Mouse (Mus musculus): Measurements from ENCODE around the gene Bcl11a. TPM values are rescaled to one million over a fixed set of nuclear protein-coding genes. Genes with fewer than 3 reads are reported as not detected.
A peak's percentile ranks its signal among the peaks of the same experiment; 100 is the strongest.

Bcl11a gene
- 2.0 and 7.6 TPM in 2 replicates for polyA plus RNA-seq (2011; ENCODE audit: insufficient read length, low read depth, missing spikeins)

DNA sequence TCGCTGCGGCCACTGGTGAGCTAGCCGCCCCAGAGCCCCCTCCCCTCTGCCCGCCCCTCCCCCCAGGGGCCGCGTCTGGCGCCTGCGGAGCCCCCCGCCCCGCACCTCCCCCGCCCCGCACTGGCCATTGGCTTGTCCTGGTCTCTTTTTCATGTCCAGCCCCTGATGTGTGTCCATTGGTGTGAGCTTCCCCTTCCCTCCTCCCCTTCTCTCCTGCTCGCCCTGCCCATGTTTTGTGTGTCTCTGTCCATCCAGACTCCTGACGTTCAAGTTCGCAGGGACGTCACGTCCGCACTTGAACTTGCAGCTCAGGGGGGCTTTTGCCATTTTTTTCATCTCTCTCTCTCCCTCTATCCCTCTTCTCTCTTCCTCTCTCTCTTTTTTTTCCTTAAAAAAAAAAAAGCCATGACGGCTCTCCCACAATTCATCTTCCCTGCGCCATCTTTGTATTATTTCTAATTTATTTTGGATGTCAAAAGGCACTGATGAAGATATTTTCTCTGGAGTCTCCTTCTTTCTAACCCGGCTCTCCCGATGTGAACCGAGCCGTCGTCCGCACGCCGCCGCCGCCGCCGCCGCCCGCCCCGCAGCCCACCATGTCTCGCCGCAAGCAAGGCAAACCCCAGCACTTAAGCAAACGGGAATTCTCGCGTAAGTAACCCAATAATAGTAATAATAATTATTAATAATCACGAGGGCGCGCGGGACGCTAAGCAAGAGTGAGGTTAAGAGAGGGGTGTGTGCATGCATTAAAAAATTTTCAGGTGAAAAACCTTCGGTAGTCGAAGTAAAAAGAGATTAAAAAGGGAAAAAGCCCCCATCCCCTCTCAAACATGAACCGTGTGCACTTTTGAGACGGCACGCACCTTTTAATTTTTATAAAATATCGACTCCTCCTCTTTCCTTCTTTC lies at the start of gene Bcl11a:
Gene Bcl11a, plus strand, starts transcription at position 262 of the 911 bp plus-strand sequence.
- H3K4me1 ChIP-seq (ENCODE audit: control insufficient read depth, insufficient read depth, low read length) = no peaks in the 10 kb centered on the region
- no peak for TF ChIP-seq CTCF (IDR thresholded peaks at IDR 0.05; ENCODE audit: borderline replicate concordance, insufficient read depth, low read length)
- TF ChIP-seq POLR2A (IDR thresholded peaks at IDR 0.05; ENCODE audit: low read depth, low read length) = peak; percentile 59
- no peak within 1 kb of the TSS; the same call in 1 of the 2 replicates for H3K27ac ChIP-seq (ENCODE audit: insufficient read depth, low read length)

DNA sequence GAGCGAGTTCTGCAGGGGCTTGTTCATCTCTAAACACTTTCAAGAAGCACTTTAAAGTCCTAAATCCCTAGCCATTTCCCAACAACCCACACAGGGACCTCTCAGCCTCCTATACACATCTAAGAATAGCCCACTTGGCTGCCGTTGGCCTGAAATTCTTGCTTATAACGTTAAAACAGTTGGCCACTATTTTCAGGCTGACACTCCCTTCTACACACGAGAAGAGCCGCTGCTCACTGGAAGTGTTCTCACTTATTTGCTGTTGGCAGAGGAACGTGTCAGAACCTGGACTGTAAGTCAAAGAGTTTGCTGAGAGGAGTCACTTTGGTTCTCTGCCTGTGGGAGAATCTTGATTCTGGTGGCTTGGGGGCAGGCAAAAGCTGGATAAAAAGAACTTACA lies 33.8 kb upstream of the Bcl11a start:
- H3K4me3 ChIP-seq (ENCODE audit: insufficient read depth, low read length) = no peak overlapping the region
- TF ChIP-seq POLR2A (IDR thresholded peaks at IDR 0.05; ENCODE audit: low read depth, low read length) = no peak
- no peak for TF ChIP-seq CTCF (IDR thresholded peaks at IDR 0.05; ENCODE audit: borderline replicate concordance, insufficient read depth, low read length)
- H3K4me1 ChIP-seq (ENCODE audit: control insufficient read depth, insufficient read depth, low read length) = no peaks in the 10 kb centered on the region
- no peak overlapping the region for H3K27ac ChIP-seq (ENCODE audit: insufficient read depth, low read length)

More for the DNA sequence above, at the start of gene Bcl11a:
- H3K4me3 ChIP-seq (ENCODE audit: insufficient read depth, low read length) = peak within 1 kb of the TSS; percentile 93

DNA sequence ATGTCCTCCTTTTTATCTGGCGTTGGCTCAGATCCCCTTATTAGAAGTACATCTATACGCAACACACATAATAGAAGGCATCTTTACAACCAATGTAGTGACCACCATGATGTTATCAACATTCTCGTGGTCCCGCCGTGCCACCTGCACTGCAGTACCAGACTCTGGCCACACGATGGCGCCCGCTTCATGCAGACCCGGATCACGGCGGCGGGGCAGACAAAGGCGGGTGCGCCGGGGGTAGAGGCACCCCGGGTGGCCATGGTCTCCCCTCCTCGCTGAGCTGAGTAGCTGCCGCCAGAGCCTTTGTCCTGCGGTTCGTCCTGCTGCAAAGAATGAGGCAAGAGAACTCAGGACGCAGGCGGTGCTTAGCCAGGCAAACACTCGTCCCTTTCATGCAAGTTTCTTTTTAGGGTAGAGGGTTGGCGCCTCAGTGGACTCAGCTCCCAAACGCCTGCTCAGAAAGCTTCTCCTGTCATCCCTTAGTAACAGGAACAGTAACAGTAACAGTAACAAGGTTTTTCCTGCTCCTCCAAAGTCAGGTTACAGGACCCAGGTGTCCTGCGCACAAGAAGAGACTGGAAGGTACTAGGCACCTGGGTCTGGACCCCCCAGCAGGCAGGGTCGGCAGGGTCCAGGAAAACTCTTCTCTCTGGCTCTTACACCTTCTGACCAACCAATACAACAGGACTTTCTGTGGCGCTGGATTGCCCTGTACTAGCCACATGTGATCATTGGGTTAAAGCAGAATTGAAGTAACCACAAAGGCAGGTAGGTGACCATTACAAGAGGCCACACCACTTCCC lies 28.4 kb upstream of the Bcl11a start:
- peak; percentile 99 for TF ChIP-seq CTCF (IDR thresholded peaks at IDR 0.05; ENCODE audit: borderline replicate concordance, insufficient read depth, low read length)
- no peak for TF ChIP-seq POLR2A (IDR thresholded peaks at IDR 0.05; ENCODE audit: low read depth, low read length)
- peak overlapping the region; percentile 46 for H3K4me3 ChIP-seq (ENCODE audit: insufficient read depth, low read length)
- no peak overlapping the region for H3K27ac ChIP-seq (ENCODE audit: insufficient read depth, low read length)
- H3K4me1 ChIP-seq (ENCODE audit: control insufficient read depth, insufficient read depth, low read length) = no peaks in the 10 kb centered on the region

DNA sequence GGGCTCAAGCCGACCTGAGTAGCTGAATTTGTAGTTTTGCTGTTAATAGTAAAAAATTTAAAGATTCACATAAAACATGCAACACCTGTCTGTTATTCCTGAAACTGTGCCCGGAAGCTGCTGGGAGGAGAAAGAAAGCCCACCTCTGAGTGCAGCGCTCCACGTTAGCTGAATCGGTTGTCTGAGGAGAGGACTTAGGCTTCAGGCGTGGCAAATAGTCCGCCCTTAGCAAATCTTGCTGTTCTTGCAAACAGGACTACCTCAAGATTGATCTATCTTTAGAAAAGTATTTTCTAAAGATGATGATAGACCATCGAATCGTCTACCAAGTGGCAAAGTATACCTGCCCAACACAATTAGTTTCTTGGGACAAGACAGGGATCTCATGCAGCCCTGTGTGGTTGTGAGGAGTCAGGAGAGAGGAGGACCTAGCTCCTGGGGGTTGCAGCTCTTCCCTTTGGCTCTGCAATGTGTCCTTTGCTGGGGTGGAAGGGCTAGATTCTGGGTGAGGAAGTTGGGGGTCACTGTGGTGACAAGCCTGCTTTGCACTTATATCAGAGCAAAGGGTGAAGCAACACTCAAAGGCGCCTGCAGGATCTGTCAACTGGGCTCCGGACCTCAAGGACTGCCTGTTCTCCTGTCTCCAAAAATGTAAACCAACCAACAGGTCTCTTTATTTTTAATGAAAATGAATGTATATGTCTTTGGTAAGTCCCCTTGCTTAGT lies 27.7 kb upstream of the Bcl11a start:
- H3K4me3 ChIP-seq (ENCODE audit: insufficient read depth, low read length) = no peak overlapping the region
- TF ChIP-seq CTCF (IDR thresholded peaks at IDR 0.05; ENCODE audit: borderline replicate concordance, insufficient read depth, low read length) = no peak
- TF ChIP-seq POLR2A (IDR thresholded peaks at IDR 0.05; ENCODE audit: low read depth, low read length) = no peak
- no peak overlapping the region for H3K27ac ChIP-seq (ENCODE audit: insufficient read depth, low read length)
- H3K4me1 ChIP-seq (ENCODE audit: control insufficient read depth, insufficient read depth, low read length) = no peaks in the 10 kb centered on the region

DNA sequence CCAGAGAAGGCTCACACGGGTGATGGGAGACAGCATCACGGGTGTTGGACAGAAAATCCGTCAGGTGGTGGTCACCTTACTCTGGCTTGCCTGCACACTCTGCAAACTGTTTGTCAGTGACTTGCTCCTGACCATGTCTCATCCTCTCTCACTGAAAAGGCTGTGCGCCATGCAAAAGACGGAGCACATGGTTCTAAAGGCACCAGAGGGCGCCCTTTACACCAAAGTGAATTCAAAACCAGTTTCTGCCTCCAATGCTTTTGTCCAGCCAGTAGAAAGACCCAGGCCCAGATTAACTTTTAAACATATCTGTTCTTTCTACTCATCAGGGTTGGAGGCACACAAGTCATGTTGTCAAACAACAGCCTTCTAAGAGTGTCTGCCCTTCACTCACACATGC lies 25.0 kb upstream of the Bcl11a start:
- H3K4me1 ChIP-seq (ENCODE audit: control insufficient read depth, insufficient read depth, low read length) = no peaks in the 10 kb centered on the region
- H3K4me3 ChIP-seq (ENCODE audit: insufficient read depth, low read length) = no peak overlapping the region
- H3K27ac ChIP-seq (ENCODE audit: insufficient read depth, low read length) = no peak overlapping the region
- TF ChIP-seq POLR2A (IDR thresholded peaks at IDR 0.05; ENCODE audit: low read depth, low read length) (no peak), CTCF (IDR thresholded peaks at IDR 0.05; ENCODE audit: borderline replicate concordance, insufficient read depth, low read length) (no peak)

DNA sequence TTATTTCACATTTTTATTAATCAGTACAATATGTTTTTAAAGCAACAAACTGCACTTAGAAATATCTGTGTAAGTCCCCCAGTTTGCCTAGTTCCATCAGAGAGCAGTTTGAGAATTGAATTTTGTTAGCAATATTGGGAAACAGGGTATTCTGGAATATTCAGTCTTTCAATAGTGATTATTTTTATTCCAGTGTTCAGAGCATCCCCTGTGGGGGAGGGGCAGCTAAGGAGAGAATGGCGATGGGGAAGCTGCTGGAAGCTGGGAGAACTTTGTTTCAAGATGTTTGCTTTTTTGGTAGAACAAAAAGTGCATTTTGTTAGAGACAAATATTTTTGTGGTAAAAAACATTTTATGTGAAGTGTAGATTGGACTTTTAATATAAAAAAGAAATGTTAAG lies 18.7 kb upstream of the Bcl11a start:
- no peak overlapping the region for H3K27ac ChIP-seq (ENCODE audit: insufficient read depth, low read length)
- TF ChIP-seq POLR2A (IDR thresholded peaks at IDR 0.05; ENCODE audit: low read depth, low read length) (no peak), CTCF (IDR thresholded peaks at IDR 0.05; ENCODE audit: borderline replicate concordance, insufficient read depth, low read length) (no peak)
- no peak overlapping the region for H3K4me3 ChIP-seq (ENCODE audit: insufficient read depth, low read length)
- no peaks in the 10 kb centered on the region for H3K4me1 ChIP-seq (ENCODE audit: control insufficient read depth, insufficient read depth, low read length)

DNA sequence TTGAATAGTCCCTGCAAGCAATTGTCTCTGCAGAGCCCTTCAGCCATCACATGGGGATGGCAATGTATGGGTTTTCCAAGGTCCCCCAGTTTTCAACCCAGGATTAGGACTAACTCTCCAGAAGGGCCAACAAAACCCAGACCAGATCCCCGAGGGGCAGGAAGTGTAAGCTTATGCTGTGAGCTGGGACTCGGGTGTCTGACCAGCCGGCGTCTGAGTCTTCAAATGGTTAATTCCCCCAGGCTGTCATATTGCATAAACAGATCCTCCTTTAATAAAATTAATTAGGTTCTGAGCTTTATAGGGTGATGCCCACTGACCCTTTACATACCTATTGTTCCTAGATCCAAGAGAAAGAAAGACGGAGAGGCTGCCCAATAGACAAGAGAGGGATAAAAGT lies 17.4 kb upstream of the Bcl11a start:
- TF ChIP-seq CTCF (IDR thresholded peaks at IDR 0.05; ENCODE audit: borderline replicate concordance, insufficient read depth, low read length) = no peak
- no peak for TF ChIP-seq POLR2A (IDR thresholded peaks at IDR 0.05; ENCODE audit: low read depth, low read length)
- H3K27ac ChIP-seq (ENCODE audit: insufficient read depth, low read length) = no peak overlapping the region
- H3K4me1 ChIP-seq (ENCODE audit: control insufficient read depth, insufficient read depth, low read length) = no peaks in the 10 kb centered on the region
- no peak overlapping the region for H3K4me3 ChIP-seq (ENCODE audit: insufficient read depth, low read length)

DNA sequence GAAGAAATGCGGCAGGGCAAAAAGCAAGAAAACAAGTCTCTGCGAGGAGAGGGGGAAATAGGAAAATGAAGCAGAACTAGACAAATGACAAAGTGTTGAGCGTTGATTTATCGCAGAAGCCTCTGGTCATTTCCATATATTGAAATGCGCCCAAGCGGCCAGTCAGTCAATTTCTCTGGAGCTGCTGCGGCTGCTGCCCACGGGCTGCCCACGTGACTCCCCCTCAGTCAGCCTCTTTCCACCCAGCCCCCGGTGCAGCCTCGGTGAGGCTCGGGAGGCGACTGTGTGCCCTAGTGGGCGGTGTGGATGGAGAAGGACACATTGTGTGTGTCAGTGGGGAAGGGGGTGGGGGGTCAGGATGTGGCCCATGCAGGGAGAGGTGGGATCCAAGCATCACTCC lies 16.0 kb upstream of the Bcl11a start:
- H3K27ac ChIP-seq (ENCODE audit: insufficient read depth, low read length) = no peak overlapping the region
- no peaks in the 10 kb centered on the region for H3K4me1 ChIP-seq (ENCODE audit: control insufficient read depth, insufficient read depth, low read length)
- peak overlapping the region; percentile 19; the same call in 1 of the 2 replicates for H3K4me3 ChIP-seq (ENCODE audit: insufficient read depth, low read length)
- TF ChIP-seq CTCF (IDR thresholded peaks at IDR 0.05; ENCODE audit: borderline replicate concordance, insufficient read depth, low read length) = no peak
- no peak for TF ChIP-seq POLR2A (IDR thresholded peaks at IDR 0.05; ENCODE audit: low read depth, low read length)

DNA sequence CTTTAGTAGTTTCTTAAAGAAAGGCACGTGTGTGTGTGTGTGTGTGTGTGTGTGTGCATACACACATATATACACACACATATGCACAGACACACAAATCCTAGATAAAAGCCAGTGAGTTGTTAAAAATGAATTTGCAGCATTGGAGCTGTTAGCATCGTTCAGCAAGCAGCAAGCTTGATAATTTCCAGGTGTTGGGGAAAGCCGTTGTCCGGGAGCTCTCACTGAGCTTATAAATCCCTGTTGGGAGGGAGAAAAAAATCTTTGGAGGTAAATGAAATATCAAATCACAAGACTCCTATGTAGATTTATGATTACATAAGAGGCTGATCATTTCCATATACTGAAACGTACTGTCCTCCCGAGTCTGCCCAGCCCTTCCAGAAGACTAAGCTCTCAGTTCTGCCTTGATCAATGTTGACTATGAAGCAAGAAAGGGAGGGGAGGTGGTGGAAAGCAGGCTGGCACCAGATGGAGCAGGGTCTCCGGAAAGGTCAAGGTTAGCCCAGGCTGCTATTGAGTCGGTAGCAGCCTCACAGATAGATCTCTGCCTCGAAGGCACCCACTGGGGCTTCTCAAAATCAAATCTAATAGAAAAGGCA lies 15.3 kb upstream of the Bcl11a start:
- H3K4me3 ChIP-seq (ENCODE audit: insufficient read depth, low read length) = no peak overlapping the region
- no peaks in the 10 kb centered on the region for H3K4me1 ChIP-seq (ENCODE audit: control insufficient read depth, insufficient read depth, low read length)
- TF ChIP-seq POLR2A (IDR thresholded peaks at IDR 0.05; ENCODE audit: low read depth, low read length) (no peak), CTCF (IDR thresholded peaks at IDR 0.05; ENCODE audit: borderline replicate concordance, insufficient read depth, low read length) (no peak)
- H3K27ac ChIP-seq (ENCODE audit: insufficient read depth, low read length) = no peak overlapping the region
